Mouse (Mus musculus): ENCODE data around the gene Slc16a7. TPM values are rescaled to one million over a fixed set of nuclear protein-coding genes. Genes with fewer than 3 reads are reported as not detected.
A peak's percentile ranks its signal among the peaks of the same experiment; 100 is the strongest.

Gene Slc16a7
- total RNA-seq (2014; rRNA removed; ENCODE audit: low replicate concordance) (7.9 and 9.2 TPM in 2 replicates), polyA plus RNA-seq (2015; fragmentation: Nextera tagmentation; extraction: Ambion mirVana) (3.3 TPM in 2 replicates)

DNA sequence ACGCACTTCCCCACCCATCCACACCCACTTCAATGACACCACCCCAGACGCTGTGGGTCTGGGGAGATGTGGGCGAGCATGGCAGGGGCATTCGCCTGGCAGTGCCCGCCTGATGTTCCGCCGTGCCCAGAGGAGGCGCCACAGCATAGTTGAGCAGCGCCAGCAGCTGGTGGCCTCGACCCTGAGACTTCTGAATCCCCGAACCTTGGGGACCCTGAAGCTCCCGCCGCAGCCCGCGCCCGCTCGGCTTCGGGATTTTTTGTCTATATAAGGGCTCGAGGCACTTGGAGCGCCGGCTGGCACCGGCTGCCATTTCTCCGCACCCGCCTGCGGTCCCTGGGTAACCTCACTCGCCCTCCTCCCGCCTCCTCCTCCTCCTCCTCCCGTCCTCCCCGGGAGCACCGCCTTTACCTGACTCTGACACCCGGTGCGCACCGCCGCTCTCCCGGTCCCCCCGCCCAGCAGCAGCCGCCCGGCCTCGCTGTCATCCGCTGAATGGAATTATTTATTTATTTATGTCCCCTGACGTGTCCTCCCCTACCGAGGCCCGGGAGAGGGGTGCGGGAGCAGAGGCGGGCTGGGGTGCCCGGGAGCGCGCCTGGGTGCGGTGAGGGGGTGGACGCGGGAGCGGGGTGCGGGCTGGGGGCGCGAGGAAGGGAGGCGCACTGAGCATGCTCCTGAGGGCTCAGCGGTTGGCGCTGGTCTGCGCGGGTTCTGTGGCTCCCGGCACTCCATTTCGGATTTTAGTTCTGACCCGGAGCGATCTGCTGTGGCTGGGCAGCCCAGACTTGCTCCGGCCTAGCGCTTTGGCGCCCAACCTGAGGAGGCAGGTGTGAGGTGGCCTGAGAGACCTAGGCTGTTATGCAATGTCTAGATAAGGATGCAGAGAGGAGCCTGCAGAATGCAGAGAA is at the start of gene Slc16a7:
Gene Slc16a7, minus strand, starts transcription at position 590 of the 911 bp plus-strand sequence.
- WGBS: under 1% methylated on average over 53 of the region's 67 CpGs
- ATAC-seq (ENCODE audit: insufficient read depth, low read depth) (peak; percentile 87), DNase-seq (ENCODE audit: low spot score) (peak; percentile 40)
- Histone ChIP-seq H3K4me2 (ENCODE audit: low read depth, low read length) (peak within 1 kb of the TSS; percentile 95), H3K9ac (replicated peaks; ENCODE audit: low read depth, low read length) (peak within 1 kb of the TSS; percentile 65), H3K27me3 (ENCODE audit: control insufficient read depth, insufficient read depth, low read length) (no peaks in the 10 kb centered on the region), H3K27ac (ENCODE audit: low read depth) (peak within 1 kb of the TSS; percentile 53), H3K36me3 (replicated peaks; ENCODE audit: control insufficient read depth, insufficient read depth, low read length) (no peaks in the 10 kb centered on the region), H3K4me3 (ENCODE audit: low read depth, low read length) (peak within 1 kb of the TSS; percentile 90), H3K4me1 (ENCODE audit: control insufficient read depth, insufficient read depth) (0 out of 2 replicates have a peak, but pooled peaks cover 4% of the 10 kb centered on the region), H3K9me3 (replicated peaks; ENCODE audit: control insufficient read depth, low read length) (no peaks in the 10 kb centered on the region)
- TF ChIP-seq EP300 (IDR thresholded peaks at IDR 0.05; ENCODE audit: low read depth) (no peak), CTCF (IDR thresholded peaks at IDR 0.05; ENCODE audit: low read depth) (peak; percentile 31)

DNA sequence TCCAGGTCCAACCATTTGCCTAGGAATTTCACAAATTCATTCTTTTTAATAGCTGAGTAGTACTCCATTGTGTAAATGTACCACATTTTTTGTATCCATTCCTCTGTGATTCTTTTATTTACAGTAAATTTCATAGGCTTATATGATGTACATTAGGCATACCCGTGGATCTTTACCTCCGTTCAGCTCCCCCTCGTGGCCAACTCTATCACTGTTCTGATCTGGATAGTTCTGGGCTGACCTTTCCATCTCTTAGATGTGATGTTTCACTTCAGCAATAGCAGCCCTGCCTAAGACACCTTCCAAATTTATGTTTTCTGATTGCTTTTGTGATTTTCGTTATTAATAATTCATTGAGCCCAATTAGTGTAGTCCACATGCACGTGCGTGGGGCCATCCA is 29.5 kb upstream of the Slc16a7 start:
- no peak overlapping the region for H3K9ac ChIP-seq (replicated peaks; ENCODE audit: low read depth, low read length)
- H3K9me3 ChIP-seq (replicated peaks; ENCODE audit: control insufficient read depth, low read length): no peaks in the 10 kb centered on the region
- no peak for TF ChIP-seq CTCF (IDR thresholded peaks at IDR 0.05; ENCODE audit: low read depth)
- no peak for TF ChIP-seq EP300 (IDR thresholded peaks at IDR 0.05; ENCODE audit: low read depth)
- H3K27me3 ChIP-seq (ENCODE audit: control insufficient read depth, insufficient read depth, low read length): no peaks in the 10 kb centered on the region
- no peaks in the 10 kb centered on the region for H3K36me3 ChIP-seq (replicated peaks; ENCODE audit: control insufficient read depth, insufficient read depth, low read length)
- no peak for DNase-seq (ENCODE audit: low spot score)
- WGBS: 70% methylated on average over 6 of the region's 6 CpGs
- no peak for ATAC-seq (ENCODE audit: insufficient read depth, low read depth)
- H3K4me1 ChIP-seq (ENCODE audit: control insufficient read depth, insufficient read depth): no peaks in the 10 kb centered on the region
- H3K4me2 ChIP-seq (ENCODE audit: low read depth, low read length): no peak overlapping the region
- no peak overlapping the region for H3K27ac ChIP-seq (ENCODE audit: low read depth)
- H3K4me3 ChIP-seq (ENCODE audit: low read depth, low read length): no peak overlapping the region

DNA sequence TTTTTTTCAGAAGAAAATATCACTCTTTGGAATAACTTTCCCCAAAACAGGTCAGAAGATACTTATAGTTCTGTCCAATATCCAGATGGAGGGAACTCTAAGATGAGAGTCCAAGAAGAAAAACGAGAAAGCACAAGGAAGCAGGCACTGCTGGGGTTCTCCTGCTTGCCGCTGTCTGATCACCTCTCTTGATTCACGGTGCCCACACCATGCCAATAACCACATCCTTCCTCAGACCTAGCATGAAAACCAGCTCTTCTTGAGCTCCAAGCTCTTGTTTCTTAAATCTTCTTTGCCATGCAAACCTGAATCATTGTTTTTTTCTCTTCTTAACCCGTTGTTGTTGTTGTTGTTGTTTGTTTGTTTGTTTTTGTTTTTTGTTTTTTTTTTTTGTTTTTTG is 10.5 kb upstream of the Slc16a7 start:
- Histone ChIP-seq H3K4me3 (ENCODE audit: low read depth, low read length) (no peak overlapping the region), H3K9ac (replicated peaks; ENCODE audit: low read depth, low read length) (no peak overlapping the region), H3K4me1 (ENCODE audit: control insufficient read depth, insufficient read depth) (no peaks in the 10 kb centered on the region), H3K36me3 (replicated peaks; ENCODE audit: control insufficient read depth, insufficient read depth, low read length) (no peaks in the 10 kb centered on the region), H3K27me3 (ENCODE audit: control insufficient read depth, insufficient read depth, low read length) (no peaks in the 10 kb centered on the region), H3K9me3 (replicated peaks; ENCODE audit: control insufficient read depth, low read length) (no peaks in the 10 kb centered on the region), H3K27ac (ENCODE audit: low read depth) (no peak overlapping the region), H3K4me2 (ENCODE audit: low read depth, low read length) (no peak overlapping the region)
- DNase-seq (ENCODE audit: low spot score) (no peak), ATAC-seq (ENCODE audit: insufficient read depth, low read depth) (no peak)
- TF ChIP-seq CTCF (IDR thresholded peaks at IDR 0.05; ENCODE audit: low read depth) (no peak), EP300 (IDR thresholded peaks at IDR 0.05; ENCODE audit: low read depth) (no peak)
- 74% methylated on average over 4 of the region's 4 CpGs for WGBS

DNA sequence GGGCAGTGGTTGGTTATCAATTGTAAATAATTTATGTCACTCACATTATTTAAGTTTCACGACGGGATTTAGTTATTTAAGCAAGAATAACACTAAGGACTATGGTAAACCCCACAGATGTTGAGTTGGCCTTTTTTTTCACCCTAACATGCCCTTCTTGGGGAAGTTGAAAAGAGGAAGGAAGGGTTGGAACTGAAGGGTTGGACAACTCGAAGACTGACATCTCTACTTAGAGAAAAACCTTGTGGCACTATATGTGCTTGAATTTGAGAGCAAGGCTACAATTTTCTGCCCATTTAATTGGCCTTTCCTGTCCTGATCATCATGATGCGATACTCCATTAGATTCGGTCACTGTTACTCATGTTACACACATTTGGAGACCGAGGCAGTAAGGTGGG is 746 bp upstream of the Slc16a7 start:
- 81% methylated on average over 6 of the region's 6 CpGs for WGBS
- no peaks in the 10 kb centered on the region for H3K36me3 ChIP-seq (replicated peaks; ENCODE audit: control insufficient read depth, insufficient read depth, low read length)
- 0 out of 2 replicates have a peak, but pooled peaks cover 4% of the 10 kb centered on the region for H3K4me1 ChIP-seq (ENCODE audit: control insufficient read depth, insufficient read depth)

DNA sequence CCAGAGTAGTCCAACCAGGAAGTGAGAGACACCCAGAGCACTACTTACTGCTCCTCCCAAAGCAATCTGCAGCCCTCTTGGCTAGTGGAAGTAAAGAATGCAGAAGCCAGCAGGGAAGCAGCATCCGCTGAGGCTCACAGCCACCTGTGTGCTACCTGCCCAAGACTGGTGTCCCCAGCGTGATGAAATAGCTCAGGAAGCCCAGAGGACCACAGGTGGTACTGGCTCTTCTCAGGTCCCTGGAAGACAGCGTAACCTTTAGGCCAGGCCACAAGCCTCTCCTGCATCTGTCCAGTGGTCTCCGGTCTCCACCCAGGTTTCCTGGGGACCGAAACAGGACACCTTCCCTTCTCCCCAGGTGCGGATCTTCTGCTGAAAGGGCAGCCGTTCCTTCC is 787 bp downstream of the Slc16a7 start:
- ATAC-seq (ENCODE audit: insufficient read depth, low read depth): no peak
- 0 out of 2 replicates have a peak, but pooled peaks cover 4% of the 10 kb centered on the region for H3K4me1 ChIP-seq (ENCODE audit: control insufficient read depth, insufficient read depth)
- DNase-seq (ENCODE audit: low spot score): no peak
- peak overlapping the region; percentile 95 for H3K4me2 ChIP-seq (ENCODE audit: low read depth, low read length)
- H3K27me3 ChIP-seq (ENCODE audit: control insufficient read depth, insufficient read depth, low read length): no peaks in the 10 kb centered on the region
- WGBS: 32% methylated on average over 7 of the region's 7 CpGs
- peak overlapping the region; percentile 90 for H3K4me3 ChIP-seq (ENCODE audit: low read depth, low read length)
- H3K36me3 ChIP-seq (replicated peaks; ENCODE audit: control insufficient read depth, insufficient read depth, low read length): no peaks in the 10 kb centered on the region
- TF ChIP-seq EP300 (IDR thresholded peaks at IDR 0.05; ENCODE audit: low read depth) (no peak), CTCF (IDR thresholded peaks at IDR 0.05; ENCODE audit: low read depth) (no peak)
- H3K27ac ChIP-seq (ENCODE audit: low read depth): peak overlapping the region; percentile 21; the same call in 1 of the 2 replicates
- no peaks in the 10 kb centered on the region for H3K9me3 ChIP-seq (replicated peaks; ENCODE audit: control insufficient read depth, low read length)
- peak overlapping the region; percentile 65 for H3K9ac ChIP-seq (replicated peaks; ENCODE audit: low read depth, low read length)

More for the DNA sequence above, 746 bp upstream of the Slc16a7 start:
- no peak overlapping the region for H3K9ac ChIP-seq (replicated peaks; ENCODE audit: low read depth, low read length)
- TF ChIP-seq CTCF (IDR thresholded peaks at IDR 0.05; ENCODE audit: low read depth): no peak
- no peak for TF ChIP-seq EP300 (IDR thresholded peaks at IDR 0.05; ENCODE audit: low read depth)
- peak overlapping the region; percentile 95; the same call in 1 of the 2 replicates for H3K4me2 ChIP-seq (ENCODE audit: low read depth, low read length)
- DNase-seq (ENCODE audit: low spot score) (no peak), ATAC-seq (ENCODE audit: insufficient read depth, low read depth) (no peak)
- H3K9me3 ChIP-seq (replicated peaks; ENCODE audit: control insufficient read depth, low read length): no peaks in the 10 kb centered on the region
- H3K4me3 ChIP-seq (ENCODE audit: low read depth, low read length): no peak overlapping the region
- H3K27ac ChIP-seq (ENCODE audit: low read depth): no peak overlapping the region
- H3K27me3 ChIP-seq (ENCODE audit: control insufficient read depth, insufficient read depth, low read length): no peaks in the 10 kb centered on the region
